Mouse (Mus musculus) limb, embryonic 14.5 days (tissue): ENCODE results near the gene Usp7. TPM values are rescaled to one million over a fixed set of nuclear protein-coding genes. Genes with fewer than 3 reads are reported as not detected.

Source experiments
- ATAC-seq: fragments of 200-750 bp; cut with Nextera tagmentation; 2 replicates; pipeline ENCODE4 v1.8.0; 2017; ENCODE audit warnings: low read depth, moderate number of reproducible peaks, moderate TSS enrichment; ENCODE audit not compliant: low FRiP score
- DNase-seq: peaks from one replicate; pipeline ENCODE4 v3.0.0-alpha.2; 2015; ENCODE audit warnings: low spot score
- H3K27ac ChIP-seq: fragments of 300-500 bp; sonication (generic); replicated peaks from 2 replicates; pipeline ENCODE4 v1.5.1; 2014; ENCODE audit warnings: low read depth, mild to moderate bottlenecking, low read length, moderate library complexity, mixed read lengths
- H3K27me3 ChIP-seq: fragments of 300-500 bp; sonication (generic); 2 replicates; pipeline ENCODE4 v1.6.1; 2014; ENCODE audit warnings: low read length, mixed read lengths; ENCODE audit not compliant: control insufficient read depth, insufficient read depth
- H3K36me3 ChIP-seq: fragments of 300-500 bp; sonication (generic); 2 replicates; pipeline ENCODE4 v1.6.1; 2014; ENCODE audit warnings: mild to moderate bottlenecking, low read length, moderate library complexity, mixed read lengths; ENCODE audit not compliant: control insufficient read depth, insufficient read depth
- H3K4me1 ChIP-seq: fragments of 300-500 bp; sonication (generic); 2 replicates; pipeline ENCODE4 v1.6.1; 2014; ENCODE audit warnings: antibody characterized with exemption, low read length, mixed read lengths; ENCODE audit not compliant: control insufficient read depth, insufficient read depth
- H3K4me2 ChIP-seq: fragments of 300-500 bp; sonication (generic); replicated peaks from 2 replicates; pipeline ENCODE4 v1.6.1; 2014; ENCODE audit warnings: low read depth, mild to moderate bottlenecking, low read length, moderate library complexity; ENCODE audit not compliant: severe bottlenecking
- H3K4me3 ChIP-seq: fragments of 300-500 bp; sonication (generic); replicated peaks from 2 replicates; pipeline ENCODE4 v1.5.1; 2014; ENCODE audit warnings: low read length
- H3K9ac ChIP-seq: fragments of 300-500 bp; sonication (generic); 2 replicates; pipeline ENCODE4 v1.6.1; 2014; ENCODE audit warnings: mild to moderate bottlenecking, low read depth, low read length, moderate library complexity; ENCODE audit not compliant: severe bottlenecking
- H3K9me3 ChIP-seq: fragments of 300-500 bp; sonication (generic); 2 replicates; pipeline ENCODE4 v1.6.1; 2016; ENCODE audit warnings: low read length; ENCODE audit not compliant: control insufficient read depth
- POLR2A ChIP-seq: fragments of 200-500 bp; IDR thresholded peaks from 2 replicates; pipeline ENCODE4 v1.8.0; 2012; ENCODE audit warnings: inconsistent platforms, mild to moderate bottlenecking, moderate library complexity, borderline replicate concordance; ENCODE audit not compliant: insufficient read depth, insufficient read length; ENCODE audit errors: extremely low read depth
- WGBS: fragments of 180-500 bp; shearing (Covaris S2); extraction: QIAGEN DNeasy Blood & Tissue Kit; methylation state at CpG from one replicate; pipeline ENCODE4 v1.1.7; 2014; 5-methylcytosine and 5-hydroxymethylcytosine counted together
- polyA plus RNA-seq, 2 experiments: library from polyadenylated mRNA; depleted of rRNA in 1 of 2; stranded (reverse) in 1 of 2; unstranded in 1 of 2; fragments of >200 nt; fragmentation: Nextera tagmentation in 1 of 2; extraction: Ambion mirVana in 1 of 2; gene quantifications; 2 replicates each; pipeline versions ENCODE4 v1.2.1 to v1.2.3; 2012 to 2014

Gene Usp7
- polyA plus RNA-seq, 2 experiments: 47.1 to 104 TPM

DNA sequence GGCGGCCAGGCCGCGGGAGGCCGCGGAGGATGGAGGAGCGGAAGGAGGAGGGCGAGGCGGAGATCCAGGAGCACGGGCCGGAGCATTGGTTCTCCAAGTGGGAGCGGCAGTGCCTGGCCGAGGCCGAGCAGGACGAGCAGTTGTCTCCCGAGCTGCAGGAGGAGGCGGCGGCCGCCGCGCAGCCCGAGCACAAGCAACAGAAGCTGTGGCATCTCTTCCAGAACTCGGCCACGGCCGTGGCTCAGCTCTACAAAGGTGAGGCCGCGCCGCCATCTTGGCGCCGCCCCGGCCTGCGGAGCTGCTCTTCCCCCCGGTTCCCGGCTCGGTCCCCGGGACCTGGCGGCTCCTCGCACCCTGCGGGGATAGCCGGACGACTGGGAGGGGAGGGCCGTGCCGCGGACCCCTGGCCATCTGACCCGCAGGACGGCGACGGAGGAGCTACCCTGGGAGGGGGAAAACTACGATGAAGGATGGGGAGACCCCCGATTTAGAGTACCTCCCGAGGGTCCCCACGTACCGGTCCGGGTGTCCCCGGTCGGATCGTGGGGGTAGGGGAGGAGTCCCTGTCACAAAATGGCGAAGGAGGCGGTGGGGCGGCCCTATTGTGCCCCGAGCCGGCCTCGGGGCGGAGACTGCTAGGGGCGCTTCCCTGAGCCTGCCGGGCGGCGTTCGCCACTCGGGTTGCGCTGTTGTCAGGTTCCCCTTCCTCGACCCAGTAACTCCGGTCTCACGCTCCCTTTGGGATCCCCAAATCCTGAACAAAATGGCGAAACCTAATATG, 38.5 kb upstream of the Usp7 start:
- DNase-seq (peak; percentile 50), ATAC-seq (0 out of 2 replicates have a peak, but pooled peaks have one; percentile 5)
- H3K4me1 ChIP-seq: peaks cover 7% of the 10 kb centered on the region; the same call in 1 of the 2 replicates
- H3K27ac ChIP-seq: peak overlapping the region; percentile 95
- WGBS: 6% methylated on average over 53 of the region's 74 CpGs
- H3K4me3 ChIP-seq: peak overlapping the region; percentile 99
- H3K36me3 ChIP-seq: peaks cover 31% of the 10 kb centered on the region
- TF ChIP-seq POLR2A: no peak
- no peaks in the 10 kb centered on the region for H3K27me3 ChIP-seq
- H3K4me2 ChIP-seq: peak overlapping the region; percentile 79
- H3K9ac ChIP-seq: peak overlapping the region; percentile 98
- no peaks in the 10 kb centered on the region for H3K9me3 ChIP-seq

DNA sequence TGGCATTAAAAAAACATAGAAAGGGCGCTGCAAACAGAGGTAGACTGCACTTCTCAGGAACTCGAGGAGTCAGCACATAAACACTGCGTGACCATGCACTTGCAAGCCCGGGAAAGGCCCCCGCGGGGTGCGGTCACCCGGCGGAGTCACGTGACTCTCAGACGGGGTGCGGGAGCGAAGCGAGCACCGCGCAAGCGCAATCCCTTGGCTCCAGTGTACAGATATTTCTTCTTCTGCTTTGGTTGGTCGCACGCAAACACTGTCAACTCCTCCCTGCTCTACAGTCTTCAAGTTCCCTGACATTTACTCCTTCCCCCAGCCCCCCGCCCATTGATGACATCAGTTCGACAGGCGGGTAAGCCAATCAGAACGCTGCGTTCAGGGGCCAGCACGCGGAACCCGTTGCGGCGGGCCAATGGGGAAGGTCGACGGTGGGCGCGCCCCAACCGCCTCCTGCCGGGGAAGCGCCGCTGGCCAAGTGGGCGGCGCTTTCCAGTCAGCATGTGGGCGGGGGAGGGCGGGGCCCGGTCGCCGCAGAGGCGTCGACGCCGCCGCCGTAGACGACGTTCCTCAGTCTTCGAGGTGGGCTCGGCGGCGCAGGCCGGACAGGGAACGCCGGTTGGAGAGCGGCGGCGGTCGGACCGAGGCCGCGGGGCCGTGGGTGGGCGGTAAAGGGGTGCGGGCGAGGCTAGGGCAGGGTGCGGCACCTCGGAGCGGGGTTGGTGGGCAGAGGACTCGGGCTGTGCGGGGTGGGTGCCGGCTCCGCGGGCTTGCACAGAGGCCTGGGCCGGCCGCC, 37.7 kb upstream of the Usp7 start, which contains the start of gene 1810013L24Rik:
Gene 1810013L24Rik (plus strand): TSS at position 537 of the 796 bp plus-strand sequence.
- H3K9ac ChIP-seq: peak within 1 kb of the TSS; percentile 98
- H3K27ac ChIP-seq: peak within 1 kb of the TSS; percentile 95
- peak within 1 kb of the TSS; percentile 99 for H3K4me3 ChIP-seq
- H3K4me1 ChIP-seq: peaks cover 7% of the 10 kb centered on the region; the same call in 1 of the 2 replicates
- TF ChIP-seq POLR2A: peak; percentile 87; the same call in 1 of the 2 replicates
- H3K36me3 ChIP-seq: peaks cover 23% of the 10 kb centered on the region
- DNase-seq (peak; percentile 99), ATAC-seq (peak; percentile 97)
- no peaks in the 10 kb centered on the region for H3K9me3 ChIP-seq
- H3K27me3 ChIP-seq: no peaks in the 10 kb centered on the region
- under 1% methylated on average over 67 of the region's 80 CpGs for WGBS
- peak within 1 kb of the TSS; percentile 96 for H3K4me2 ChIP-seq

- peaks cover 15% of the 10 kb centered on the region for H3K36me3 ChIP-seq
- peaks cover 7% of the 10 kb centered on the region; the same call in 1 of the 2 replicates for H3K4me1 ChIP-seq
- H3K27me3 ChIP-seq: no peaks in the 10 kb centered on the region
- no peaks in the 10 kb centered on the region for H3K9me3 ChIP-seq
- peak overlapping the region; percentile 99 for H3K4me3 ChIP-seq
- peak; percentile 47 for DNase-seq
- H3K27ac ChIP-seq: peak overlapping the region; percentile 86
- H3K4me2 ChIP-seq: peak overlapping the region; percentile 96
- peak overlapping the region; percentile 60 for H3K9ac ChIP-seq
- 13% methylated on average over 31 of the region's 33 CpGs for WGBS
- TF ChIP-seq POLR2A: no peak
- ATAC-seq: peak; percentile 36
Measured at GRCm38 (mm10) chr16:8828636-8829563, 36.8 kb upstream of the Usp7 start.

- ATAC-seq (no peak), DNase-seq (no peak)
- WGBS: 89% methylated on average over 7 of the region's 7 CpGs
- H3K36me3 ChIP-seq: peaks cover 1% of the 10 kb centered on the region; the same call in 1 of the 2 replicates
- no peak for TF ChIP-seq POLR2A
- peaks cover 7% of the 10 kb centered on the region; the same call in 1 of the 2 replicates for H3K4me1 ChIP-seq
- H3K9me3 ChIP-seq: no peaks in the 10 kb centered on the region
- no peaks in the 10 kb centered on the region for H3K27me3 ChIP-seq
- H3K27ac ChIP-seq: no peak overlapping the region
- no peak overlapping the region for H3K4me2 ChIP-seq
- H3K4me3 ChIP-seq: no peak overlapping the region
- no peak overlapping the region for H3K9ac ChIP-seq
Measured at GRCm38 (mm10) chr16:8827366-8827765, 35.3 kb upstream of the Usp7 start.
